Mouse (Mus musculus): ENCODE data around the gene Atp5h.
"Not testable (repeated sequence)": the region's sequence is repeated elsewhere in the genome, so short reads cannot be mapped to it uniquely, and the experiment has no call there.

Gene Atp5h

GRCm38 (mm10) chr11:115398085-115398484 lies 21.7 kb downstream of the Atp5h start:
- DNase-seq, result no peak

DNA sequence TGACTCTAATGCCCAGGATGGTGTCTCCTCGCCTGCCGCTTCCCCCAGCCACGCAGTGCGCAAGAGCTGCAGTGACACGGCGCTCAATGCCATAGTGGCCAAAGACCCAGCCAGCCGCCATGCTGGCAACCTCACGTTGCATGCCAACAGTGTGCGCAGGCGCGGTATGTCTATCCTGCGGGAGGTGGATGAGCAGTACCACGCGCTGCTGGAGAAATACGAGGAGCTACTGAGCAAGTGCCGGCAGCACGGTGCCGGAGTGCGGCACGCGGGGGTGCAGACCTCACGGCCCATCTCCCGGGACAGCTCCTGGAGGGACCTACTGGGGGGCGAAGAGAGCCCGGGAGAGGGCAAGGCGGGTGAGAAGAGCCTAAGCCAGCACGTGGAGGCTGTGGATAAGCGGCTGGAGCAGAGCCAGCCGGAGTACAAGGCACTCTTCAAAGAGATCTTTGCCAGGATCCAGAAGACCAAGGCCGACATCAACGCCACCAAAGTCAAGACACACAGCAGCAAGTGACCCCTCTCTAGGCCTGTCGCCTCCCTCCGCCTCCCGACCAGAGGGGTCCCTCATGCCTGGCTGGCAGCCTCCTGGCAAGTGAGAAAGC lies 25.9 kb downstream of the Atp5h start:
- DNase-seq, result no peak

DNA sequence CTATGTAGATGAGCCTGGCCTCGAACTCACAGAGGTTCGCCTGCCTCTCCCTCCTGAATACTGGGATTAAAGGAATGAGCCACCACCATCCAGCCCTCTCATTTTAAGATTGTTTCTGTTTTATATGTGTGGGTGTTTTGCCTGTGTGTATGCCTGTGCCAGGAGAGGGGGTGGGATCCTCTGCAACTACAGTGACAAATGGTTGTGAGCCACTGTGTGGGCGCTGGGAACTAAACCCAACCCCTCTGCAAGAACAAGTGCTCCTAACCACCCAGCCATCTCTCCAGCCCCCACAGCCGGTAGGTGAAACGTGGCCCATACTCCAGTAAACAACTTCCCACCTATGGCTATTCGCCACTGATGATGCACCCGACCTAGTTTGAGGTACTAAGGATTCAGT lies 28.4 kb downstream of the Atp5h start:
- no peak for DNase-seq

- not testable (repeated sequence) for DNase-seq
Measured at GRCm38 (mm10) chr11:115386859-115387258, 32.9 kb downstream of the Atp5h start.

- DNase-seq, result no peak
Measured at GRCm38 (mm10) chr11:115384587-115384986, 35.2 kb downstream of the Atp5h start.

- DNase-seq, result no peak
Measured at GRCm38 (mm10) chr11:115383701-115384474, 35.9 kb downstream of the Atp5h start.

DNA sequence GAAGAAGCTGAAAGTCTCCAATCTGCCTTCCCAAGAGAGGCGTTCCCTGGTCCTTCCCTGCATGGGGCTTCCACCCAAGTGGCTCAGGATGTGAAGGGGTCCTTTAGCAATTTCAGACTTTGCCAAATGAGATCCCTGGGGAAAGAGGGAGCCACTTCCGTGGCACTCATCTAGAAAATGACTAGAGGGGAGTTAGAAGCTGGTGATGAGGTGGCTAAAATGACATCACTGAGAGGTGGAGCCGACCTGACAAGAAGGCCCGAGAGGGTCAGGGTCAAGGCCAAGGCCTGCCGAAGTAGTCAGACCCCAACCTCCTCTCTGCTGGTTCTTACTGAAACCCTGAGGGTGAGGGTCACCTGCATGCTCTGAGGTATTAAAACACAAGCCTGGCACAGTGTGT lies 36.9 kb downstream of the Atp5h start:
- DNase-seq, result no peak

DNA sequence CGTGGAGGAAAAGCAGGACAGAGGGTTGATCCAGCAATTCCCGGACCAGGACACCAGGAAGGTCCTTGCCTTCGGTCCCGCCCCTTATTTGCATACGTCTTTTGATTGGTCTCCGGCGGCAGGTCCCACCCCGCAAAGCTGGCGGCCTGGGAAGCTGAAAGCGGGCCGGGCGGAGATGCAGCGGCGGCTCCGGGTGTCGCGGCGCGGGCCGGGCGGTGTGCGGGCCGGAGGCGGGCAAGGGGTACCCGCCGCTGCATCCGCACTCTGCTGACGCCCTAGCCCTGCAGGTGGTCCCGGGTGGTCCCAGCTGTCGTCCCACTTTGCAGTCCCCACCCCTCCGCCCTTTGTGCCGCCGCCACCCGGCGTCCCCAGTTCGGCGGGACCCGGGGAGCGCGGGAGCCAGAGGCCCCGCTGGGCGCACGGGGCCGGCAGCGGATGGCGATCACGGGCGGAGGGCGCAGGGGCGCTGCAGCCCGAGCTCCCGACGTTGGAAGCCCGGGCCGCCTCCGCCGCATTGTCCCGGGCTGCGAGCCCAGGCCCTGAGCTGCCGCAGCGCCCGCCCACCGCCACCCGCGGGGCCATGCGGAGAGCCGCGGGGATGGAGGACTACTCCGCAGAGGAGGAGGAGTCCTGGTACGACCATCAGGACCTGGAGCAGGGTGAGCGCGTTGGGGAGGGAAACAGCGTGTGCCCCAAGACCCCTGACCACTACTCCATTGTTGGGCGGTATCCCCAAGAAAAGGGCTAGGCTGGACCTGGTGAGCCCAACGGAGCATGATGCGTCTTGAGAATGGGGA lies 37.8 kb downstream of the Atp5h start, which contains the start of gene Cdr2l:
TSS of gene Cdr2l (plus strand) at position 174 of the 797 bp plus-strand sequence.
- DNase-seq, result peak; percentile 77

- DNase-seq, result no peak
Measured at GRCm38 (mm10) chr11:115381276-115381675, 38.5 kb downstream of the Atp5h start.

GRCm38 (mm10) chr11:115377854-115378253 lies 41.9 kb downstream of the Atp5h start:
- DNase-seq, result no peak

GRCm38 (mm10) chr11:115377254-115377653 lies 42.5 kb downstream of the Atp5h start:
- no peak for DNase-seq

GRCm38 (mm10) chr11:115376722-115377121 lies 43.0 kb downstream of the Atp5h start:
- DNase-seq, result no peak

DNA sequence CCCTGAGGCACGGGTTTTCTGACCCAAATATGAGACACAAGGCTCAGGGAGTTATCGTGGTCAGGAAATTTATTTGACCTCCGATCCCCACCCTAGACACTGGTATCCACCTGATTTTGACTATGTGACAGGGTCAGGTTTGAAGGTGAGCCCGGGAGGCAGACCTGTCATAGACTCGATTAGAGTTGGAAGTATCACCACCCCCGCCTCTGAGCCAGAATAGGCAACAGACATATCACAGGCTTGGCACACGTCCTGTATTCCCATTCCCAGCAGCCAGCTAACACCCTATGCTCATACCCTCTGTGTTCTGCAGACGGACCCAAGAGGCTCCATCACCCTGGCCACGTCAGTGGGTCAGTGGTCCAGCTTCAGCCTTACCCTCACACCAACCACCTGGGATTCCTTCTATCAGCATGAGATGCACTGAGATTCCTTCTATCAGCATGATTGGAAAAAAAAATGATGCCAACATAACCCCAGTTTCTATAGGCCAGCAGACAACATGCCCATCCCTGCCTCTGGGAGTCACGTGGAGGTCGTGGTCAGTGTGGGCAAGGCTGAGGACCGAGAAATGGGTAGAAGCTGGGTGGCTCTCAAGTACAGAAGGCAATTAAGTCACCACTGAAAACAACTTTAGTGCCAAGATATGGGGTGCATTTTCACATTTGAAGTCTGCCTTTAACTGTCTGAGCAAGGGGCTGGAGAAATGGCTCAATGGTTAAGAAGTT lies 44.9 kb downstream of the Atp5h start:
- DNase-seq, result no peak

DNA sequence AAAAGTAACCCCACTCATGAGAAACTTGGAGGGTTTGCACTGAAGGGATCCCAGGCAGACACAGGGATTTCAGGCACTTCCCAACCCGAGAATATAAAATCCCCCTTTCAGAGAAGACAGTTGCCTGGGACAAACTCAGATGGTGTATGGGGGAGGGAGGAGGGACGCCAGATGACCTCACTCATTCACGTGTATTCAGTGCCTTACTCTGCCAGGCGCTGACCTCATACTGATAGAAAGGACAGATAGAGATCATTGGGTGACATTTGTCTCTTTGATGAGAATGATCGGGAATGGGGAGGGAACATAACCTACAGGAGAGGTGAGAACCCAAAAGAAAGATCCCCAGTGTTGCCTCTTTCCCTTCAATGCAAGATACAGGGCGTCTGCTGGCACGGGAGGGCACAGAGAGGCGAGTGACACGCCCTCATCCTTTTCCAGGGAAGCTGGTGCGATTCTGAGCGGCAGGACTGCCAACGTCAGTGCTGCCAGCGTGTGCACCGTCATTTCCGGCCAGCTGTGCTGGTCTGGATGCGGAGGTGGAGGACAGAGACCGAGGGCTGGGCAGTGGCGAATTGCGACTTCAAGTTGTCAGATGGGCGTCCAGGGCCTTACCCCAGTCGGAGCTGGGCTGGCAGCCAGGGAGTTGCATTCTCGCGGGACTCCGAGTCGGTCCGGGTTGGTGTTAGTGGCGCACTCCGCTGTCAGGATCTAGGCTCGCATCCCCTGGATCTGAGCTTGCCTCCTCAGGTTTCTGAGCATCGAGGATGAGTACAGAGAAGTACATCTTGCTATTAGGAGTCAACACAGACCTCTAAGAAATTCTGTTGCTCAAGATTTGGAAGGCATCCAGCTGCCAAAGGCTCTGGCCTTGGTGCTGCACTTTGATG lies 45.7 kb downstream of the Atp5h start:
- no peak for DNase-seq

- DNase-seq, result no peak
Measured at GRCm38 (mm10) chr11:115372737-115373136, 47.0 kb downstream of the Atp5h start.

GRCm38 (mm10) chr11:115372015-115372414 lies 47.7 kb downstream of the Atp5h start:
- no peak for DNase-seq

DNA sequence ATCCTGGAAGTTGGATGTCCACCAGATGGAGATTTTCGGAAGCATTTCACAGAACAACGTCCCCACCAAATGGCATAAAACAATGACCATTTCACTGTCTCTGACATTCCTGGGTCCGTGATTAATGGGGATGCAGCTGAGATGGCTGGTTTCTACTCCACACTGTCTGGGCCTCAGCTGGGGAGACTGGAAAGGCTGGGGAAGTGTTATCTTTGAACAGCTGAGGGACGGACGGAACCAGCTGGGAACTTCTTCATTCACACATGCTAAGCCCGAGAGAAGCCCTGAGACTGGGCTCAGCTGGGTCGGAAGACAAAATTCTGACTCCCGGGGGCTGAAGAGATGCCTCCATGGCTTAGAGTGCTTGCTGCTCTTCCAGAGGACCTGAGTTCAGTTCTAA lies 48.4 kb downstream of the Atp5h start:
- DNase-seq, result no peak

GRCm38 (mm10) chr11:115370368-115370767 lies 49.4 kb downstream of the Atp5h start:
- DNase-seq, result no peak

DNA sequence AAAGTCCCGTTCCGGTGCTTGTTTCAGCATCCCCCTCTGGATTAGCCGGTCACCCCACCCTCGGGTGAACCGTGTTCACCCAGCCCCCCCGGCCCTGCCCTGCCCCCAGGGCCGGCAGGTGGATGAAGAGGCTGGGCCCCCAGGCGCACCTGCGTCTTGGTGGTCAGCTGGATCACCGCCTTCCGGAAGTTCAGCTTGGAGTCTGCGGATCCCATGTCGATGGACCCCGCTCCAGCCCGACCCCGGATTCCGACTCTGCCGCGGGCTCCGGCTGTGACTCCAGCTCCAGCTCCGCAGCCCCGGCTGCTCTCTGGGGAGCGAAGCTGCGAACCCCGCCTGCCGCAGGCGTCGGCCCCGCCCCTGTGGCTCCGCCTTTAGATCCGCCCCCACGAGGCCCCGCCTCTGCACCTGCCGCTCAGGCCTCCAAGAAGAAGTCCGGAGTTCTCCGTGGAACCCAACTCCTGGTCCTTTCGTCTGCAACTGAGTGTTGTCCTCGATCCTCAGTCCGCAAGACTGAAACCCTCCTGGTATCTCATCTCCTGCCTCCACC lies 52.3 kb downstream of the Atp5h start, which contains the start of gene Hid1:
TSS of gene Hid1 (minus strand) at position 362 of the 550 bp plus-strand sequence.
- peak; percentile 95 for DNase-seq

- peak; percentile 59 for DNase-seq
Measured at GRCm38 (mm10) chr11:115366706-115367394, 52.9 kb downstream of the Atp5h start.
